Mouse (Mus musculus): Measurements from ENCODE around the gene Inpp4b. TPM values are rescaled to one million over a fixed set of nuclear protein-coding genes. Genes with fewer than 3 reads are reported as not detected.
A peak's percentile ranks its signal among the peaks of the same experiment; 100 is the strongest.

Gene Inpp4b
- 12.9 and 19.5 TPM in 2 replicates for polyA plus RNA-seq (2015; fragmentation: Nextera tagmentation; extraction: Ambion mirVana)

DNA sequence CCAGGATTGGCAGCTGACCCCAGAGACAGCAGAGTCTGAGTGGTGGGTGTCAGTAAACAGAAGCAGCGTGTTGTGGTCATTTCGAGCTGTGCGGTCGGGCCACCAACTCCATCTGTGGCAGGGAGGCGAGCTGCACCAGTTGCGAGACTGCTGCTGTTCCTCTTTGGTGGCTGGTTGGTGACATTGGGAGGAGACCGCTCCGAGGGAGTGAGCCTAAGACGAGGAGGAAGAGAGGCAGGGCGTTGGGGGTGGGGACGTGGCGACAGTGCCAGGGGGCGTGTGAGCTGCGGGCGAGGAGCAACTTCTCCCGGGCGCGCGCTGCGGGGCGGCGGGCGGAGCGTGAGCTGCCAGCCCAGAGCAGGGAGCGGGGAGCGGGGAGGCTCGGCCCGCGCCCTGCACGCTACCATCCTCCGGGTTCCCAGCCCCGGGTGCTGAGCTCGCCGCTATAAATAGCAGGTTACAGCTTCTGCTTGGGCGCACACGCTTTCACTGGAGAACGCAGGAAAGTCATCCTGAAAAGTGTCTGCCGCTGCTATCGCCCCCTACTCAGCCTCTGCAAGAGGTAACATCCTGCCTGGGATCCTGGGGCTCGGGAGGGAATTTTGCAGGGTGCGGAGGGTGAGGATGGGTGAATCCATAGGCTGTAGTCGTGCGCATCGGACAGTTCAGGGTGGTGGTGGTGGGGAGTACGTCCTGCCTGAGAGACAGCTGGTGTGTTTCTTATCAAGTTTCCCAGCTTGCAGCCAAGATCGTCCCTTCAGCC, at the start of gene Inpp4b:
Gene Inpp4b (plus strand): TSS at position 321 of the 763 bp plus-strand sequence.
- peak within 1 kb of the TSS; percentile 17 for H3K9ac ChIP-seq
- no peaks in the 10 kb centered on the region for H3K9me3 ChIP-seq
- peak within 1 kb of the TSS; percentile 54 for H3K4me3 ChIP-seq
- ATAC-seq (ENCODE audit: insufficient number of reproducible peaks, low FRiP score, low TSS enrichment, low read depth) = 0 out of 2 replicates have a peak, but pooled peaks have one; percentile 58
- no peaks in the 10 kb centered on the region for H3K36me3 ChIP-seq
- peaks cover 15% of the 10 kb centered on the region for H3K4me1 ChIP-seq
- peak within 1 kb of the TSS; percentile 97 for H3K4me2 ChIP-seq
- peaks cover 12% of the 10 kb centered on the region for H3K27me3 ChIP-seq
- WGBS = under 1% methylated on average over 46 of the region's 46 CpGs
- H3K27ac ChIP-seq = no peak within 1 kb of the TSS

DNA sequence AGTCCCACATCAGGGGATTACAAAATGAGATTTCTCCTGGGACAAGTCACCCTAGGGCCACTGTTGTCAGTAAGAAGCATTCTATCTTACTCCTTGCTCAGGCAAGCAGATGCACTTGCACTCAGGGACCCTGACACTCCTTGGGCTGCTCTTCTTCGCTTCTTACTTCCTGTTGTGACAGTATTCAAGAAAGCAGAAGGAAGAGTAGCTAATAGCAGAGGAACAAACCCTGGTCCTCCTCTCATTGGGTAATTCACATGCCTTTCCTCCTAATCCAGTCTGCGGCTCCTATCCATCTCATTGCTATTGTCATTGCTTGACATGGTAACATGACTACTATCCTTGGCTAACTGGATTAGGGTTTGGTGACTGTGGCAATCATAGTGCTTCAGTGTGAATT, 7.1 kb upstream of the Inpp4b start:
- H3K4me2 ChIP-seq = no peak overlapping the region
- H3K36me3 ChIP-seq = no peaks in the 10 kb centered on the region
- no peak overlapping the region for H3K4me3 ChIP-seq
- no peak for ATAC-seq (ENCODE audit: insufficient number of reproducible peaks, low FRiP score, low TSS enrichment, low read depth)
- H3K9me3 ChIP-seq = no peaks in the 10 kb centered on the region
- H3K9ac ChIP-seq = no peak overlapping the region
- no peak overlapping the region for H3K27ac ChIP-seq
- H3K4me1 ChIP-seq = no peaks in the 10 kb centered on the region
- WGBS = 79% methylated on average over 2 of the region's 2 CpGs
- no peaks in the 10 kb centered on the region for H3K27me3 ChIP-seq

DNA sequence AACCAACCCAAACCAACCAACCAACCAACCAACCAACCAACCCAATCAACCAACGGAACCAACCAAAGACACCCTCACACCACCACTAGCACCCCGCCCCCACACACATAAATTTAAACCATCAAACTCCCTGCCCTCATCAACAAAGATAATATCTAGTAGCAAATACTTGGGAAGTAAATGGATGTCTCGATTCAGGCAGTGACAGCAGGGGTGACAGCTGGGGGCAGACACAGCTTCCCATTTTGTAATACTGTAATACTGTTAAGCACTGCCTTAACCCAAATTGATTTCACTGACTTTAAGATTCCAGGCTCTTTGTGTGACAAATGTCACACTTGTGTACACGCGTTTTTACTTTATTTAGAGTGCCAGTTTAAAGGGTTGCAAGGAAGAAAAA, 1.2 kb upstream of the Inpp4b start:
- no peak for ATAC-seq (ENCODE audit: insufficient number of reproducible peaks, low FRiP score, low TSS enrichment, low read depth)
- no peaks in the 10 kb centered on the region for H3K9me3 ChIP-seq
- H3K27me3 ChIP-seq = peaks cover 12% of the 10 kb centered on the region
- peak overlapping the region; percentile 97 for H3K4me2 ChIP-seq
- H3K27ac ChIP-seq = no peak overlapping the region
- 49% methylated on average over 5 of the region's 5 CpGs for WGBS
- peak overlapping the region; percentile 54 for H3K4me3 ChIP-seq
- no peaks in the 10 kb centered on the region for H3K36me3 ChIP-seq
- H3K4me1 ChIP-seq = peaks cover 15% of the 10 kb centered on the region
- no peak overlapping the region for H3K9ac ChIP-seq

DNA sequence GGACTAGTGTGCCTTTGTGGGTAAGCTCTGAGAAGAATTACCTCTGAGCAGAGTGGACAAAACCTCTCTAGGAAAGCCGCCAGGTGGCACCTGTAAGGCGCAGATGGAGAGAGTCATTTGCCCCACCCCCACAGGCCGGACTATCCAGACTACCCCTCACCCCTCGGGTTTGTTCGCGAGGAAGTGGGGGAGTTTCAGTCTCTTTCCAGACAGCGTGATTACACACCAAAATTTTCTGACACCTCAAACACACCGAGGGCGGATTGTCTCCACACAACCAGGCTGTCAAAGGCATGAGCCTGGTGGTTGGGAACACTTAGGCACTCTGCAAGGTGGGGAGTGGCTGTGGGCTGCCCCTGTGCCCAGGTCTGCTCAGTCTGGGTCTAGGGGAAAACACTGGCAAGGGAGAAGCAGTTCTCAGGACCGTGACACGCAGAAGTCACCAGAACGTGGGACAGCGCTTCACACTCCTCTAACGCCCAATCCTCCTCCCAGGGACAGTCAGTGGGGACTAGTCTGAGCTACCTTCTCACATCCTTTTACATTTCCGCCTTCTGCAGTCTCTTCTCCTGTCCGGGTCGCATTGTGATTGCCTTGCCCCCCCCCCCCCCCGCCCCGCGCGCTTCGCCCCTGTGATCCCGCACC, 643 bp upstream of the Inpp4b start:
- 0 out of 2 replicates have a peak, but pooled peaks have one; percentile 63 for ATAC-seq (ENCODE audit: insufficient number of reproducible peaks, low FRiP score, low TSS enrichment, low read depth)
- no peaks in the 10 kb centered on the region for H3K9me3 ChIP-seq
- H3K4me3 ChIP-seq = peak overlapping the region; percentile 54
- WGBS = 0% methylated on average over 17 of the region's 23 CpGs
- no peak overlapping the region for H3K27ac ChIP-seq
- no peaks in the 10 kb centered on the region for H3K36me3 ChIP-seq
- 0 out of 2 replicates have a peak overlapping the region, but pooled peaks have one; percentile 17 for H3K9ac ChIP-seq
- peaks cover 15% of the 10 kb centered on the region for H3K4me1 ChIP-seq
- H3K4me2 ChIP-seq = peak overlapping the region; percentile 97
- H3K27me3 ChIP-seq = peaks cover 12% of the 10 kb centered on the region

DNA sequence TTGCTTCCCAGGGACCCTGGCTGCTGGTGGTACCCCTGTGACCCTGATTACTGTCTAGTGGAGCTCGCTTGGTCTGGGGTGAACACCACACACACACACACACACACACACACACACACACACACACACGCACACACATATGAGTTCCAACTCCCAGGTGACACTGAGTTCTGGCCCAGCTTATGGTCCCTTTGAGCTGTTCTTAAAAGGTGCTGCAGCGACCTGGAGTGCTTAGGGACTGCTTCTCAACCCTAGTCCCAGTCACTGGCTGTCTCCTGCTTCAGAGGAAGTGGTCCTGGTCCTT, 595 bp downstream of the Inpp4b start:
- Histone ChIP-seq H3K9ac (no peak overlapping the region), H3K27ac (no peak overlapping the region), H3K27me3 (peaks cover 12% of the 10 kb centered on the region), H3K9me3 (no peaks in the 10 kb centered on the region), H3K4me1 (peaks cover 15% of the 10 kb centered on the region), H3K4me3 (peak overlapping the region; percentile 54), H3K4me2 (peak overlapping the region; percentile 97), H3K36me3 (no peaks in the 10 kb centered on the region)
- ATAC-seq (ENCODE audit: insufficient number of reproducible peaks, low FRiP score, low TSS enrichment, low read depth) = no peak
- 33% methylated on average over 3 of the region's 3 CpGs for WGBS

DNA sequence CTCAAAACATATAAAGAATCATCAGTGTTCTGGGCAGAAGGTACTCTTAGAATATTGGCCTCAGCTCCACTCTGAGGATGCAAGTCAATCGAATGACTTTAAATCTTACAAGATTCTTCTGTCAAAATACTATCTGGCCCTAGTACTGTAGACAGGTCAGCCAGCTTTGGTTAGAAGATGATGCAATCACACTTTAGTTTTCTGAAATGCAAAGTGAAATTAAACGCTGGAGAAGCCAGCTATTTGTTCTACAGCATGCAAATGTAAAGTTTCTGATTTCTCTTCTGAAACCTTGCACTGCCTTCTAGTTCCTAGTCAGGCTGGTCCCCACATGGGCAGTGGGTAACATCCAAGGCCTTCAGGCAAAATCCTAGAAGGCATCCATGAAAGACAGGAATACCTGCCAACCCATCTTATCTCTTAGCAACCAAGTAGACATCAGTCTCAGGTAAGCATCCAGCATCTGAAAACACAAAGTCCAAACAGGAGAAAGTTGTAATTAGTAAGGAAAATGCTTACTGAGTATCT, 2.9 kb downstream of the Inpp4b start:
- no peaks in the 10 kb centered on the region for H3K9me3 ChIP-seq
- no peaks in the 10 kb centered on the region for H3K36me3 ChIP-seq
- peaks cover 15% of the 10 kb centered on the region for H3K4me1 ChIP-seq
- no peak for ATAC-seq (ENCODE audit: insufficient number of reproducible peaks, low FRiP score, low TSS enrichment, low read depth)
- H3K4me2 ChIP-seq = no peak overlapping the region
- 82% methylated on average over 2 of the region's 2 CpGs for WGBS
- H3K27ac ChIP-seq = no peak overlapping the region
- H3K4me3 ChIP-seq = no peak overlapping the region
- peaks cover 12% of the 10 kb centered on the region for H3K27me3 ChIP-seq
- no peak overlapping the region for H3K9ac ChIP-seq

DNA sequence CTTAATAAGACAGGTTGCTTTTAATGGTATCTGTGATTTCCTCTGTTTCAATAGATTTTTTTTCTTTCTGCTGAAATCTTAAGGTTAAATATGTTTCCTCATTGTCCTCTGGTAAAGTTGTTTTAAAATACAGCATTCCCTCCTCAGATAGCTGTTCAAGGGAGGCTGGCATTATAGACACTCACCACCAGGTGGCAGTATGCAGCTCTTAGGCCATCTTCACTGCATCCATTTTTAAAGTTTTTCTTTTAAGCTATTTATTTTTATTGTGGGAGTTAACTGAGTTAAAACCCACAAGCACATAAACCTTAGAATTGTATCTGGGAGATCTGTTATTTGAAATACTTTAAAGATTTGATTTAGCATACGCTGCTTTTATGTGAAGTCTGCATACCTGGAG, 7.1 kb downstream of the Inpp4b start:
- Histone ChIP-seq H3K4me3 (no peak overlapping the region), H3K4me2 (no peak overlapping the region), H3K27ac (no peak overlapping the region), H3K9me3 (no peaks in the 10 kb centered on the region), H3K27me3 (no peaks in the 10 kb centered on the region), H3K4me1 (no peaks in the 10 kb centered on the region), H3K9ac (no peak overlapping the region), H3K36me3 (no peaks in the 10 kb centered on the region)
- no peak for ATAC-seq (ENCODE audit: insufficient number of reproducible peaks, low FRiP score, low TSS enrichment, low read depth)
- WGBS = 66% methylated on average over 1 of the region's 1 CpGs

DNA sequence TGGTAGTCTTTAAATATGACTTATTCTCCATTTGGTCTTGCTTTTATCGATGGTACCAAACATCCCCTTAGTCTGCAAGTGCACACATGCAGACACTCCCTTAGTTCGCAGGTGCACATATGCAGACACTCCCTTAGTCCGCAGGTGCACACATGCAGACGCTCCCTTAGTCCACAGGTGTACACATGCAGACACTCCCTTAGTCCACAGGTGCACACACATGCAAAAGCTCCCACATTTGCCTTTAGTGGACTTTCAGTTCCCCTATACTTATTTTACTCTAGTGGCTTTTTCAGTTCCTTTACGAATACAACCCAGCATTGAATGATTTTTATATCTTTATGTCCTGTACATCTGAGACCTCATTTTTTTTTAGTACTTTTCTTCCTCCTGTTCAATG, 11.1 kb downstream of the Inpp4b start:
- no peak for ATAC-seq (ENCODE audit: insufficient number of reproducible peaks, low FRiP score, low TSS enrichment, low read depth)
- Histone ChIP-seq H3K9me3 (no peaks in the 10 kb centered on the region), H3K27ac (no peak overlapping the region), H3K4me2 (no peak overlapping the region), H3K27me3 (no peaks in the 10 kb centered on the region), H3K4me3 (no peak overlapping the region), H3K36me3 (no peaks in the 10 kb centered on the region), H3K9ac (no peak overlapping the region), H3K4me1 (no peaks in the 10 kb centered on the region)
- WGBS = 86% methylated on average over 5 of the region's 5 CpGs

DNA sequence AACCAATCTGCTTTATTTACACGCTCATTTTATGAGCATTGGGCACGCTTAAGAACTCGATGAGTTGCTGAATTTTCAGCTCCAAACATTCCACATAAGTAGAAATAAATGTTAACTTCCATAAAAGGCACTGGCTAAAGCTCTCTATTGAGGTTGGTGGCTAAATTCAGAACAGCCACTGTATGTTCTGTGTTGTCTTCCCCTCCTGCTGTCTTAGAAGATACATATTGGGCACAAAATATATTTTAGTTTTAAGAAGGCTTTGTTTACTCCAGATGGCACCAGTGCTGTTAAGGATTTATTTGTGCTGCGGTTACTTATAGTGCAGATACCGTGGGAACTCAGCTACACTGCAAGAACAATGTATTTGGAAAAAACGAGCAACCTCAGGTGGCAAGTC, 15.8 kb downstream of the Inpp4b start:
- no peak for ATAC-seq (ENCODE audit: insufficient number of reproducible peaks, low FRiP score, low TSS enrichment, low read depth)
- no peaks in the 10 kb centered on the region for H3K36me3 ChIP-seq
- 70% methylated on average over 6 of the region's 6 CpGs for WGBS
- no peaks in the 10 kb centered on the region for H3K27me3 ChIP-seq
- no peak overlapping the region for H3K4me3 ChIP-seq
- no peaks in the 10 kb centered on the region for H3K9me3 ChIP-seq
- H3K4me1 ChIP-seq = no peaks in the 10 kb centered on the region
- H3K9ac ChIP-seq = no peak overlapping the region
- no peak overlapping the region for H3K4me2 ChIP-seq
- no peak overlapping the region for H3K27ac ChIP-seq

DNA sequence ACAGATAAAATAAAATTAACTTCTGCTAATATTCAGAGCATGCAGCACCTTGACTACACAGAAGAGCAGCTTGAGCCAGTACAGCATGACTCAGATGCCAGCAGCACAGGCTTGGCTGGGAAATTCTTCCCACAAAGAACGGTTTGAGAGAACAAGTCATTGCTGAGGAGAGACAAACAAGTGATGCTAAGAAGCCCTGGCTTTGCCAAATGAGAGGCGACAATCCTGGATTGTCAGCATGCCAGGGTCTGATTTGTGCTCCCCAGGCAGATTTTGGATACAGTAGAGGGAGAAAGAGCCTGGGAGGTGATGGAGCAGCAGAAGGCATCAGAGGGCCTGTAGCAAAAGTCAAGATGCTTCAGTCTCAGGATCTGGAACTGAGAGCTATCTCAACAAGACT, 18.2 kb downstream of the Inpp4b start:
- ATAC-seq (ENCODE audit: insufficient number of reproducible peaks, low FRiP score, low TSS enrichment, low read depth) = no peak
- 56% methylated on average over 2 of the region's 2 CpGs for WGBS
- Histone ChIP-seq H3K27me3 (no peaks in the 10 kb centered on the region), H3K4me1 (no peaks in the 10 kb centered on the region), H3K4me2 (no peak overlapping the region), H3K9me3 (no peaks in the 10 kb centered on the region), H3K4me3 (no peak overlapping the region), H3K27ac (no peak overlapping the region), H3K9ac (no peak overlapping the region), H3K36me3 (no peaks in the 10 kb centered on the region)

DNA sequence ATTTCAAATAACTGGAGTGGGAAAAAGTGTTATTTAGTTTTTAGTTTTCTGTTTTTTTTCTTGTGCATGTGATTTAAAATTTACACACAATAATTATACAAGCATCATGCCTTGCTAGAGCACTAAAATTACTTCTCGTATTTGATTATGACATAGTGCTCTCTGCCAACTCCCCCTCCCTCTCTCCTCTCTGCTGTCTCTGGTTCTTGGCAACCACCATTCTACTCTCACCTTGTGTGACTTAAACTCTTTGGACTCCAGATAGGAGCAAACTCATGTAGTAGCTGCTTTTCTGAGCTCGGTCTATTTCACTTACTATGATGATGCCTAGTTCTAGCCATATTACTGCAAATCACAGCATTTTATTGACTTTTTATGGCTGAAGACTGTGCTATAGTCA, 18.8 kb downstream of the Inpp4b start:
- Histone ChIP-seq H3K4me2 (no peak overlapping the region), H3K36me3 (no peaks in the 10 kb centered on the region), H3K9ac (no peak overlapping the region), H3K4me3 (no peak overlapping the region), H3K27ac (no peak overlapping the region), H3K4me1 (no peaks in the 10 kb centered on the region), H3K27me3 (no peaks in the 10 kb centered on the region), H3K9me3 (no peaks in the 10 kb centered on the region)
- no peak for ATAC-seq (ENCODE audit: insufficient number of reproducible peaks, low FRiP score, low TSS enrichment, low read depth)
- 70% methylated on average over 2 of the region's 2 CpGs for WGBS

DNA sequence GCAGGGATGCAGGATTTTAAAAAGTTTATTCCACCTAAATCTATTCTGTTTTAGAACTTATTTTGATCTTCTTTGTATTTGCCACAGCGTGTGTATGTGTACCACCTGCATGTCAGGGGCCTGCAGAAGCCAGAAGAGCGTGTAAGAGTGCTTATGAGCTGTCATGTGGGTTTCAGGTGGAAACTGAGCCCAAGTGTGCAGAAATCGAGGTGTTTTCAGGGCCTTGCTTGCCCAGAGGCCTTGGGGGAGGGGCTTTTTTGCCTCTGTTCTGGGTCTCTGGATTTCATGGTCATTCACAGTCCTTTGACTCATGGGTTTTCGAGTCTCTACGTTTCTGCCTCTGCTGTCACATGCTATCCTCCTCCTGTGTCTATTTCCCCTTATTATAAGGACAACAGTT, 28.3 kb downstream of the Inpp4b start:
- H3K9ac ChIP-seq = no peak overlapping the region
- H3K36me3 ChIP-seq = no peaks in the 10 kb centered on the region
- WGBS = 58% methylated on average over 5 of the region's 5 CpGs
- no peaks in the 10 kb centered on the region for H3K4me1 ChIP-seq
- no peaks in the 10 kb centered on the region for H3K27me3 ChIP-seq
- ATAC-seq (ENCODE audit: insufficient number of reproducible peaks, low FRiP score, low TSS enrichment, low read depth) = no peak
- no peak overlapping the region for H3K4me3 ChIP-seq
- no peak overlapping the region for H3K4me2 ChIP-seq
- no peak overlapping the region for H3K27ac ChIP-seq
- no peaks in the 10 kb centered on the region for H3K9me3 ChIP-seq

Measured in limb, embryonic 15.5 days (tissue).